Mouse (Mus musculus) WW6 (cell line): ENCODE results near the gene Zfp932.
A peak's percentile ranks its signal among the peaks of the same experiment; 100 is the strongest.
"Not testable (repeated sequence)": the region's sequence is repeated elsewhere in the genome, so short reads cannot be mapped to it uniquely, and the experiment has no call there.

ENCODE experiments used
- DNase-seq: peaks from one replicate; pipeline ENCODE4 v3.0.0-alpha.2; 2013; ENCODE audit warnings: low read depth, low spot score

Zfp932 gene

DNA sequence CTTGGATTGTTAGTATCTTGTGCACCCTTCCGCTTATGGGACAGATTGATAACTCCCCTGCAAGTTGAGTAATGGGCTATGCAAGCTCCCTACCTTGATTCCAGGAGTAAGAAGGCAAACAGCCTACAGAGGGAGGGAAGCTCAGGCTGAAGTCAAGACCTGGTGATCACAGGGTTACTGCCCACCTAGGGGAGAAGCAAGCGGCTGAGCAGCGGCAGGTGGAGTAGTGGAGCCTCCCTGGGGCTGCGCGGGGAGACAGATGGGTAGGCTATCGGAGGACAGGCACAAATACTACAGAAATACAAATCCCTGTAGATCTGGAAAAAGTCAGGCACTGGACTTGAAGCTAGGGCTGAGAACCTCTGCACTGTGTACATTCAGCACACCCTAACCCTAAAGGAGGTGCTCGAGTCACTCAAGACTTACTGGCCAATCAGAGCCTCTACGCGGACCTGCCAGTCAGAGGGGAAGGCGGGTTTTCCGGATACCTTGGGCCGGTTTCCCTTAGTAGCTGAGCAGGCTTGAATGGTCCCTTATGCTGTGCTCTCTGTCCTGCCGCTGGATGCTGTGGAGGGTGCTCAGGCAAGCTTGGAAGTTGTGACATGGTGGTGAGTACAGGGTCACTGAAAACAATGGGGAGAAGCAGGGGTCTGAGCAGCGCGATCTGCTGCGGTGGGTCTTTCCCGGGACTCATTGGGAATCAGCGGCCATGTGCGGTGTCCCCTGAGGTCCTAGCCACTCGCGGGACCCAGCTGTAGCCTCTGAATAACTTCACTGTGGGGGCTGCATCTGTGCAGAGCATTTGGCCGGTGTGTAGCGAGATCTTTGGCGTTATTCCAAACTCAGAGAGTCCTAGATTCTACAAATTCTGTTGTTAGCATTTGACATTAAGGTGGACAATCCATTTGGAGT lies at the start of gene Zfp932:
Gene Zfp932 (plus strand): TSS at position 496 of the 912 bp plus-strand sequence.
- peak; percentile 55 for DNase-seq

DNA sequence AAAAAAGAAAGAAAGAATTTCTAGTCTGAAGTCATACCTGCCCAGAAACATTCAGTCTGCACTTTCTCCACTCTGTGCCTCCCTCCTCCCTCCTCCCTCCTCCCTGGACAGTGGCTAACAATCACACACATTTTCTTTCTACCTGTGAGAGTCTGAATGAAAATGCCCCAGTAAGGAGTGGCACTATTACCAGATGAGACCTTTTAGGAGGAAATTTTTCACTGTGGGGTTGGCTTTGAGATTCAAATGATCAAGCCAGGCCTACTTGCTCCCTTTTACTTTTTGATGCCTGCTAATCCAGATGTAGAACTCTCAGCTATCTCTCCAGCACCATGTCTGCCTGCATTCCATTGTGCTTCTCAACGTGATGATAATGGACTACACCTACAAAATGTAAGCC lies 46.0 kb upstream of the Zfp932 start:
- no peak for DNase-seq

DNA sequence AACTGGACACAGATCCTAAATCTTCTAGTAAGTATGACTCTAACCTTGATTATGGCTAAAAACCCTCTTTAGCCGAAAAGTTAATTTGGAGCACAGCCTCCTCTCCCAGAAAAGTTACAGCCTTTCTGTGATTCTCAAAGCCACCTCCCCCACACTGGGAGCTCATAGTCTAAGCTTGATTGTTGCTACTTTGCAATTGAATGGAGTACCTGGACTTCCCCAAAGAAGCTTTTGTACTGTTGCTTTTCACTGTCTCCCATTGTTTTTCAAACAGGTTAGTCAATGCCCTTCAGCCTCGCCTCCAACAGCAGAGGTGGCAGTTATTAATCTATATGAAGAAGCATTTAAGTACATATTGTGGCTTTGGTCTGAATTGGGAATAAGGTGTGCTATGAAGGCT lies 15.6 kb upstream of the Zfp932 start:
- not testable (repeated sequence) for DNase-seq

DNA sequence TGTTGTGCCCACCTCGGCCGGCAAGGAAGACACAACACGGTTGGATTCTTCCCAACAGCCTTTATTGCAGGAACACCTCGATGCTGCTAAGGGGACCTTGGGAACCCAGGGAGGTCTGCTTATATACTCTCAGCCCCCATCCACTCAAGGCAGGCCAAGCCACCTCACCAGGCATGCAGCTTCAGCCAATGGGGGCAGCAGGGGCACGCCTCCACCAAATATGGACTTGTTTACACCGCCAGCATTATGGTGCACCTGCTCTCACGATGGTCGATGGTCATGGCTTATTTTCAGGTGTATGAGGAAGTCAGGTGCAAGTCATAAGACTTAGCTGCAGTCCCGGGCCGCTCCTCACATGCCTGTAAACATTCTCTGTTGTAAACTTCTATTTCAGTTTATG lies 860 bp upstream of the Zfp932 start:
- DNase-seq, result not testable (repeated sequence)

DNA sequence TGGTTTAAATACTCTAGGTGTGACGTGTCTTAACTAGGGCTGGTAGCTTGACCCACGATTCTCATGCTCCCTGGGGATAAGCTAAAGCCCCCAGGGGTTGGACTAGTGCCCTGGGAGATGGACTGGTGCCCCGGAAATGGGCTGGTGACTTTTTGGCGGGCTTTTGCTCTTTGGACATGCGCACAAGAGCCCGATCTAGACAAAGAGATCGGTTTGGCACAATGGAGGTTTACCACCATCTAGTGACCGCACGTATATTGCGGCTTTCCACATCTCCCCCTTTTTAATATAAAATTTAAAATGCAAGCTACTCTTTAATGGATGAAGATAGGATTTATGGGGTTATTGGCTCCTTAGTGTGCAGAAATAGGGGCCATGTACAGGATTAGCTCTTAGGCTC lies 19.5 kb downstream of the Zfp932 start:
- DNase-seq, result not testable (repeated sequence)

DNA sequence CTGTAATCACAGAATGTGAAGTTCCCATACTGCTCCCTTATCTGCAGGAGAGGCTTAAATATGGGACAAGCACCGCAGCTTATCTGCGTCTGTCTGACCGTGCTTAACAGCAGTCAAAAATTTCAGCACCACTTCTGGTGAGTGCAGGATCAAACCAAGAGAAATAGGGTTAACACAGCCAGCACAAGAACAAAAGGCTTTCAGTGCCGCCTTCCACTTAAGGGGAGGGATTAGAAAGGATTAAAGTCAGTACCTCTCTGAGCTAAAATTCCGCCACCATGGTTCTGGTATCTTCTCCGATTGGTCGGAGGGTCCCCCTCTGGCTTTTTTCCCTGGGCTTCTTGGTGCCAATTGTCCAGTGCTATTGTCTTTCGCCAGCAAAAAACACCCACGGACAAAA lies 27.0 kb downstream of the Zfp932 start:
- no peak for DNase-seq

DNA sequence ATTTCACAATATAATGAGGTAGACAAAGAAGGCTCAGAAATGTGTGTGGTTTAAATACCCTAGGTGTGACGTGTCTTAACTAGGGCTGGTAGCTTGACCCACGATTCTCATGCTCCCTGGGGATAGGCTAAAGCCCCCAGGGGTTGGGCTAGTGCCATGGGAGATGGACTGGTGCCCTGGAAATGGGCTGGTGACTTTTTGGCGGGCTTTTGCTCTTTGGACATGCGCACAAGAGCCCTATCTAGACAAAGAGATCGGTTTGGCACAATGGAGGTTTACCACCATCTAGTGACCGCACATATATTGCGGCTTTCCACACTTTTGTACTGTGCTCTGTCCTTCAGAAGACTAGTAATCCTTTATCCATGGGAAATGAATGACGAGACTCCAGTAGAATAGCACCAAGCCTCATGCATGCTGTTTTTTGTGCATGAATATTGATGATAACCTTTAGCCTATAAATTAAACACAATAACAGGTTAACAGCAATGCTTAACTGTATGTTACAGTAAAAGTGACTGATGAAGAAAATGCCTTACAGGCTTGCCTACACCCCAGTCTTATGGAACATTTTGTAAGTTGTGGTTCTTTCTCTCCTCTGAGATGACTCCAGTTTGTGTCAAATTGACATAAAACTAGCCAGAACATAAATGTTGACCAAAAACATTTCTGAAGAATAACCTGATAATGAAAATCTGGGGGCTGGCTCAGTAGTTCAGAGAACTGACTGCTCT lies 27.5 kb downstream of the Zfp932 start:
- not testable (repeated sequence) for DNase-seq

DNA sequence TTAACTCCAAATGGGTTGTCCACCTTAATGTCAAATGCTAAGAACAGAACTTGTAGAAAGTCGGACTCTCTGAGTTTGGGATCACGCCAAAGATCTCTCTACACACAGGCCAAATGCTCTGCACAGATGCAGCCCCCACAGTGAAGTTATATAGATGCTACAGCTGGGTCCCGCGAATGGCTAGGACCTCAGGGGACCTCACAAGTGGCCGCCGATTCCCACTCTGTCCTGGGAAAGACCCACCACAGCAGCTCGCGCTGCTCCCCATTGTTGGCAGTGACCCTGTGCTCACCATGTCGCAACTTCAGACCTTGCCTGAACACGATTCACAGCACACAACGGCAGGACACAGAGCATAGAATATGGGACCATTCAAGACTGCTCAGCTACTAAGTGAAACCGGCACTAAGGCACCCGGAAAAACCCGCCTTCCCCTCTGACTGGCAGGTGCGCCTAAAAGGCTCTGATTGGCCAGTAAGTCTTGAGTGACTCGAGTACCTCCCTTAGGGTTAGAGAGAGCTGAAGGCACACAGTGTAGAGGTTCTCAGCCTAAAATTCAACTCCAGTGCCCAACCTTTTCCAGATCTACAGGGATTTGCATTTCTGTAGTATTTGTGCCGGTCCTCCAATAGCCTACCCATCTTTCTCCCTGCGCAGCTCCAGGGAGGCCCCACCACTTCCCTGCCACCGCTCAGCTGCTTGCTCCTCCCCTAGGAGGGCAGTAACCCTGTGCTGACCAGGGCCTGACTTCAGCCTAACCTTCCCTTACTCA lies 61.5 kb downstream of the Zfp932 start:
- DNase-seq, result peak; percentile 46
